Mouse (Mus musculus): ENCODE measurements around the gene Wdr3.

DNA sequence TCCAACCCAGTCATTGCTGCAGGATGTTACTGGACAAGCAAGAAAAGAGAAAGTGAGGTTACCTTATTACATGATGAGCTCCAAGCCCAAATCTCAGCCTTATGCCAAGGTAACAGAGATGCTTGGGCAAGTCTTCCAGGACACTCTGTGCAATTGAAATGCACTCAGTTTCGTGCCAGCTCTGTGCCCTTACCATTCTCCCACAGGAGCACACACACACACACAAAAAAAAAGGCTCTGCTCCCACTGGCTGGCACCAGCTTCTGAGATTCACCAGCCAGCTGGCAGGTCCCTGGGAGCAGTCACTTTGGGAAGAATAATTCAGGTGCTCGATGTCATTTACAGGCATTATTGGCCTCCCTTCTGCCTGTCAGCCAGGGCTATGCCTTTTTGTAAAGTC lies 55.5 kb downstream of the Wdr3 start:
- no peak for TF ChIP-seq CTCF (IDR thresholded peaks at IDR 0.05; ENCODE audit: extremely low read depth, insufficient read length, insufficient replicate concordance, low read depth, low read length)
- TF ChIP-seq POLR2A (IDR thresholded peaks at IDR 0.05; ENCODE audit: low read depth, low read length): no peak
